Mouse (Mus musculus): ENCODE measurements at regions not wholly inside any gene's neighbourhood (a gene's known extent, or its start where the extent isn't known, plus 50 kb on each side); places are given as distances from the start of the nearest gene placed in this dataset.

GRCm38 (mm10) chr10:92296303-92296702 lies 425.9 kb downstream of the Nedd1 start:
- Histone ChIP-seq H3K36me3 (ENCODE audit: control insufficient read depth, insufficient read depth, low read length) (no peaks in the 10 kb centered on the region), H3K27ac (ENCODE audit: control insufficient read depth, insufficient read depth, low read depth, low read length) (no peak overlapping the region), H3K27me3 (ENCODE audit: control insufficient read depth, insufficient read depth, low read length) (no peaks in the 10 kb centered on the region), H3K4me1 (ENCODE audit: control insufficient read depth, insufficient read depth, low read length) (no peaks in the 10 kb centered on the region; the same call in 1 of the 2 replicates), H3K4me3 (ENCODE audit: control insufficient read depth, low read depth, low read length) (no peak overlapping the region)
- no peak for TF ChIP-seq CTCF (IDR thresholded peaks at IDR 0.05; ENCODE audit: control insufficient read depth, insufficient read depth, insufficient replicate concordance, low read depth, low read length)
- no peak for TF ChIP-seq POLR2A (IDR thresholded peaks at IDR 0.05; ENCODE audit: control insufficient read depth, low read depth, low read length)

- no peak for TF ChIP-seq CTCF (IDR thresholded peaks at IDR 0.05; ENCODE audit: control insufficient read depth, insufficient read depth, insufficient replicate concordance, low read depth, low read length)
- no peak for TF ChIP-seq POLR2A (IDR thresholded peaks at IDR 0.05; ENCODE audit: control insufficient read depth, low read depth, low read length)
- H3K27me3 ChIP-seq (ENCODE audit: control insufficient read depth, insufficient read depth, low read length): no peaks in the 10 kb centered on the region
These were observed 429.0 kb downstream of the Nedd1 start for GRCm38 (mm10) chr10:92293261-92293660.

GRCm38 (mm10) chr10:92289230-92289629 lies 433.0 kb downstream of the Nedd1 start:
- TF ChIP-seq CTCF (IDR thresholded peaks at IDR 0.05; ENCODE audit: control insufficient read depth, insufficient read depth, insufficient replicate concordance, low read depth, low read length) (no peak), POLR2A (IDR thresholded peaks at IDR 0.05; ENCODE audit: control insufficient read depth, low read depth, low read length) (no peak)
- Histone ChIP-seq H3K36me3 (ENCODE audit: control insufficient read depth, insufficient read depth, low read length) (no peaks in the 10 kb centered on the region), H3K27ac (ENCODE audit: control insufficient read depth, insufficient read depth, low read depth, low read length) (no peak overlapping the region), H3K4me3 (ENCODE audit: control insufficient read depth, low read depth, low read length) (no peak overlapping the region), H3K27me3 (ENCODE audit: control insufficient read depth, insufficient read depth, low read length) (no peaks in the 10 kb centered on the region), H3K4me1 (ENCODE audit: control insufficient read depth, insufficient read depth, low read length) (no peaks in the 10 kb centered on the region)

More at GRCm38 (mm10) chr10:92293261-92293660, 429.0 kb downstream of the Nedd1 start:
- Histone ChIP-seq H3K36me3 (ENCODE audit: control insufficient read depth, insufficient read depth, low read length) (no peaks in the 10 kb centered on the region), H3K27ac (ENCODE audit: control insufficient read depth, insufficient read depth, low read depth, low read length) (no peak overlapping the region), H3K4me3 (ENCODE audit: control insufficient read depth, low read depth, low read length) (no peak overlapping the region), H3K4me1 (ENCODE audit: control insufficient read depth, insufficient read depth, low read length) (no peaks in the 10 kb centered on the region)

- no peak overlapping the region for H3K27ac ChIP-seq (ENCODE audit: control insufficient read depth, insufficient read depth, low read depth, low read length)
- H3K4me1 ChIP-seq (ENCODE audit: control insufficient read depth, insufficient read depth, low read length): no peaks in the 10 kb centered on the region
- no peak overlapping the region for H3K4me3 ChIP-seq (ENCODE audit: control insufficient read depth, low read depth, low read length)
- H3K27me3 ChIP-seq (ENCODE audit: control insufficient read depth, insufficient read depth, low read length): no peaks in the 10 kb centered on the region
- H3K36me3 ChIP-seq (ENCODE audit: control insufficient read depth, insufficient read depth, low read length): no peaks in the 10 kb centered on the region
- TF ChIP-seq CTCF (IDR thresholded peaks at IDR 0.05; ENCODE audit: control insufficient read depth, insufficient read depth, insufficient replicate concordance, low read depth, low read length) (no peak), POLR2A (IDR thresholded peaks at IDR 0.05; ENCODE audit: control insufficient read depth, low read depth, low read length) (no peak)
These were observed 438.0 kb downstream of the Nedd1 start for GRCm38 (mm10) chr10:92284231-92284630.

GRCm38 (mm10) chr10:92277981-92278380 lies 444.2 kb downstream of the Nedd1 start:
- Histone ChIP-seq H3K4me3 (ENCODE audit: control insufficient read depth, low read depth, low read length) (no peak overlapping the region), H3K27me3 (ENCODE audit: control insufficient read depth, insufficient read depth, low read length) (no peaks in the 10 kb centered on the region), H3K36me3 (ENCODE audit: control insufficient read depth, insufficient read depth, low read length) (no peaks in the 10 kb centered on the region), H3K27ac (ENCODE audit: control insufficient read depth, insufficient read depth, low read depth, low read length) (no peak overlapping the region), H3K4me1 (ENCODE audit: control insufficient read depth, insufficient read depth, low read length) (no peaks in the 10 kb centered on the region)
- TF ChIP-seq CTCF (IDR thresholded peaks at IDR 0.05; ENCODE audit: control insufficient read depth, insufficient read depth, insufficient replicate concordance, low read depth, low read length) (no peak), POLR2A (IDR thresholded peaks at IDR 0.05; ENCODE audit: control insufficient read depth, low read depth, low read length) (no peak)

GRCm38 (mm10) chr10:92257815-92258214 lies 464.4 kb downstream of the Nedd1 start:
- Histone ChIP-seq H3K36me3 (ENCODE audit: control insufficient read depth, insufficient read depth, low read length) (no peaks in the 10 kb centered on the region), H3K4me1 (ENCODE audit: control insufficient read depth, insufficient read depth, low read length) (no peaks in the 10 kb centered on the region), H3K27ac (ENCODE audit: control insufficient read depth, insufficient read depth, low read depth, low read length) (no peak overlapping the region), H3K4me3 (ENCODE audit: control insufficient read depth, low read depth, low read length) (no peak overlapping the region), H3K27me3 (ENCODE audit: control insufficient read depth, insufficient read depth, low read length) (no peaks in the 10 kb centered on the region)
- no peak for TF ChIP-seq POLR2A (IDR thresholded peaks at IDR 0.05; ENCODE audit: control insufficient read depth, low read depth, low read length)
- TF ChIP-seq CTCF (IDR thresholded peaks at IDR 0.05; ENCODE audit: control insufficient read depth, insufficient read depth, insufficient replicate concordance, low read depth, low read length): no peak

- no peak overlapping the region for H3K4me3 ChIP-seq (ENCODE audit: control insufficient read depth, low read depth, low read length)
- H3K27ac ChIP-seq (ENCODE audit: control insufficient read depth, insufficient read depth, low read depth, low read length): no peak overlapping the region
- no peaks in the 10 kb centered on the region for H3K36me3 ChIP-seq (ENCODE audit: control insufficient read depth, insufficient read depth, low read length)
- TF ChIP-seq POLR2A (IDR thresholded peaks at IDR 0.05; ENCODE audit: control insufficient read depth, low read depth, low read length) (no peak), CTCF (IDR thresholded peaks at IDR 0.05; ENCODE audit: control insufficient read depth, insufficient read depth, insufficient replicate concordance, low read depth, low read length) (no peak)
- no peaks in the 10 kb centered on the region for H3K4me1 ChIP-seq (ENCODE audit: control insufficient read depth, insufficient read depth, low read length)
- H3K27me3 ChIP-seq (ENCODE audit: control insufficient read depth, insufficient read depth, low read length): no peaks in the 10 kb centered on the region
These were observed 473.6 kb downstream of the Nedd1 start for GRCm38 (mm10) chr10:92248648-92249047.

GRCm38 (mm10) chr10:92247449-92247805 lies 474.8 kb downstream of the Nedd1 start:
- H3K27ac ChIP-seq (ENCODE audit: control insufficient read depth, insufficient read depth, low read depth, low read length): no peak overlapping the region
- H3K36me3 ChIP-seq (ENCODE audit: control insufficient read depth, insufficient read depth, low read length): no peaks in the 10 kb centered on the region
- no peak overlapping the region for H3K4me3 ChIP-seq (ENCODE audit: control insufficient read depth, low read depth, low read length)
- TF ChIP-seq CTCF (IDR thresholded peaks at IDR 0.05; ENCODE audit: control insufficient read depth, insufficient read depth, insufficient replicate concordance, low read depth, low read length) (no peak), POLR2A (IDR thresholded peaks at IDR 0.05; ENCODE audit: control insufficient read depth, low read depth, low read length) (no peak)
- no peaks in the 10 kb centered on the region for H3K27me3 ChIP-seq (ENCODE audit: control insufficient read depth, insufficient read depth, low read length)
- H3K4me1 ChIP-seq (ENCODE audit: control insufficient read depth, insufficient read depth, low read length): no peaks in the 10 kb centered on the region

All from testis, adult 2 months (tissue).